Mouse (Mus musculus) spleen, adult 2 months (tissue): Measurements from ENCODE around the gene Mib2.

Experiments
- CTCF ChIP-seq: fragments of 200-500 bp; IDR thresholded peaks from 2 replicates; pipeline ENCODE4 v1.5.1; 2011; ENCODE audit warnings: mild to moderate bottlenecking, inconsistent platforms; ENCODE audit not compliant: insufficient read depth, insufficient read length, insufficient replicate concordance; ENCODE audit errors: extremely low read depth
- POLR2A ChIP-seq: fragments of 200-500 bp; IDR thresholded peaks from 2 replicates; pipeline ENCODE4 v1.6.1; 2011; ENCODE audit warnings: low read depth, low read length, inconsistent platforms

DNA sequence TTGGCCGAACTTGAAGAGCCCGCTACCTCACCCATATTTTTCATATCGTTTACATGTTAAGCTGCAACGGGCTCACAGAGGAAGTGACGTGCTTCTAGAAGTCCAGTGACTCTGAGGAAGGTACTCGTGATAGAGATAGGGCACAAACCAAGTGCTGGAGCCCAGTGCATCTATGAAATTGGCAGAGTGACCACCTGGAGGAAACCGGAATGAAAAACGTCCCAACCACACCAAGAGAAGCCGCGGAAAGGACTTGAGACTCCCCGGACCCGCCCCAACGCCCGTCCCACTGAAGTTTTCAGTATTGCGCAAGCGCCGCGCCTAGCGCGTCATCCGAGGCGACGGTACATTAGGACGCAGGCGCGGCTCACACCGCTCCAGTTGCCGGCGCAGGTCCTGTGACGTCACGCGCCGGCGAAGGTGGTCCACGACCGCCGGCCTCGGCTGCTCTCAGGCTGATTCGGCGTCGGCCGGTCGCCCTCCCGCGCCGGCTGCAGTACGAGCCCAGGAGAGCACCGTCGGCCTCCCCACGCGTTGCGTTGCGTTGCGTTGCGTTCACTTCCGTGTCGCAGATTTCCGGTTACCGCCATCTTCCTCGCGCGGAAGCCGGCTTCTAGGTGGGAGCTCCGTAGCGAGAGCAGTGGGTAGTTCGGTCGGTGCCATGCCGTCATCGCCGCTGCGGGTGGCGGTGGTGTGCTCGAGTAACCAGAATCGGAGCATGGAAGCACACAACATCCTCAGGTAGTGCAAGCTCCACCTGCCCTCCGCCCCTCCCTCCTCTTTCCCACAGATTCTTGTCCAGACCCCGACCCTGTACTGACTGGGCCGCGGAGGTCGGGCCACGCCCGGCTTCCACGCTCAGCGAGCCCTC is 36.0 kb upstream of the Mib2 start, which contains the start of gene Ssu72:
- no peak for TF ChIP-seq CTCF
- TF ChIP-seq POLR2A, result peak; percentile 43
